In the genomic region with DNA sequence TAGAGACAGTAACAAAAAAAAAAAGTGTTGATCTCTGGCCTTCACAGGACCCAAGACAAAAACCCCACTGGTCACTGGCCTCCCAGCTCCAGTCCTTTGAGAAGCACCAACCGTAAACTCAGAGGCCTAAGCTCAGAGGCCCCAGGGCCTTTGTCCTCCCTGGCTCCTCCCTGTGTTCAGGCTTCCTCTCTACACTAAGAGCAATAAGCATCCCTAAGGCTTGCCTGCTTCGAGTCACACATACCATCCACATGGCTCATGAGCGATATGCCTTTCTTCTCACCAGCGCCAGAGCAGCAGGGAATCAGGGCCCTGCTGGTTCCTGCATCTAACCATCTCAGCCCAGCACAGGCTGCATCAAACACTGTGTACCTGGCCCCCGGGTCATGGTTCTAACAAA, we compare ENCODE assay signal across 20 mouse cellular contexts. TPM values are rescaled to one million over a fixed set of nuclear protein-coding genes. Genes with fewer than 3 reads are reported as not detected.
DNase-seq lines count a peak whose midpoint lies in the region; ATAC-seq and TF ChIP-seq lines count a peak whose summit lies in the region.
"Had no signal": no experiment of that assay in that cellular context is flagged by ENCODE, and none has a peak within 500 bp of the region (broad histone marks: within the 10 kb centered on the region; RNA-seq: fewer than 3 reads in every experiment).

No protein-coding gene starts in this region.

- peak; percentile 49 for DNase-seq in hindbrain, embryonic 10.5 days (ENCODE audit: low spot score)
- DNase-seq in hindbrain, embryonic 14.5 days (ENCODE audit: low spot score) = no peak
- peak; percentile 43 for DNase-seq in brain, embryonic 14.5 days (ENCODE audit: low read depth)
- DNase-seq in heart, embryonic 10.5 days (ENCODE audit: low spot score) = no peak
- no peak for DNase-seq in spleen, postnatal 36 days (ENCODE audit: low spot score in 2 of 2)
- no peak for DNase-seq in lung, adult 2 months
- DNase-seq: adrenal gland, postnatal 10 days; cerebellum, postnatal 25 days; heart, adult 2 months; heart, postnatal 10 days; layer of hippocampus, adult 9-11 months; lung, postnatal 14 days; right cerebral cortex, postnatal 4 days; thymus, postnatal 14 days had no signal

- no peak overlapping the region for H3K4me2 ChIP-seq in hindbrain, embryonic 14.5 days (replicated peaks)
- no peak overlapping the region for H3K4me2 ChIP-seq in forebrain, embryonic 12.5 days
- H3K4me2 ChIP-seq in midbrain, embryonic 12.5 days (replicated peaks) = no peak overlapping the region
- H3K4me2 ChIP-seq: stomach, embryonic 15.5 days had no signal

- no peak for ATAC-seq in hindbrain, embryonic 14.5 days (ENCODE audit: low FRiP score)
- ATAC-seq in forebrain, embryonic 12.5 days (ENCODE audit: low FRiP score) = no peak
- ATAC-seq in midbrain, embryonic 12.5 days (ENCODE audit: low FRiP score, low read depth) = no peak

- no peak for TF ChIP-seq CTCF in brain, embryonic 14.5 days (IDR thresholded peaks at IDR 0.05; ENCODE audit: borderline replicate concordance, extremely low read depth, insufficient read depth, insufficient read length)
- no peak for TF ChIP-seq CTCF in lung, adult 2 months (IDR thresholded peaks at IDR 0.05; ENCODE audit: insufficient read depth, low read length)

- H3K27me3 ChIP-seq in hindbrain, embryonic 10.5 days (ENCODE audit: insufficient read depth, poor library complexity, severe bottlenecking) = no peaks in the 10 kb centered on the region
- H3K27me3 ChIP-seq in hindbrain, embryonic 14.5 days (ENCODE audit: control insufficient read depth, insufficient read depth, low read length) = no peaks in the 10 kb centered on the region
- no peaks in the 10 kb centered on the region for H3K27me3 ChIP-seq in forebrain, embryonic 12.5 days
- no peaks in the 10 kb centered on the region for H3K27me3 ChIP-seq in midbrain, embryonic 12.5 days
- H3K27me3 ChIP-seq in heart, embryonic 10.5 days (ENCODE audit: insufficient read depth, poor library complexity, severe bottlenecking) = no peaks in the 10 kb centered on the region
- H3K27me3 ChIP-seq: stomach, embryonic 15.5 days had no signal

- peaks cover 97% of the 10 kb centered on the region for H3K36me3 ChIP-seq in hindbrain, embryonic 10.5 days
- H3K36me3 ChIP-seq in hindbrain, embryonic 14.5 days (replicated peaks; ENCODE audit: control insufficient read depth, insufficient read depth) = peaks cover 57% of the 10 kb centered on the region
- H3K36me3 ChIP-seq in forebrain, embryonic 12.5 days (replicated peaks) = peaks cover 88% of the 10 kb centered on the region
- peaks cover 72% of the 10 kb centered on the region for H3K36me3 ChIP-seq in midbrain, embryonic 12.5 days
- H3K36me3 ChIP-seq in heart, embryonic 10.5 days = peaks cover 93% of the 10 kb centered on the region

- TF ChIP-seq POLR2A in brain, embryonic 14.5 days (IDR thresholded peaks at IDR 0.05; ENCODE audit: borderline replicate concordance, extremely low read depth, insufficient read depth, insufficient read length, poor library complexity, severe bottlenecking) = no peak
- no peak for TF ChIP-seq POLR2A in lung, adult 2 months (IDR thresholded peaks at IDR 0.05; ENCODE audit: borderline replicate concordance, extremely low read depth, low read depth, low read length)

- no peaks in the 10 kb centered on the region for H3K9me3 ChIP-seq in hindbrain, embryonic 10.5 days
- no peaks in the 10 kb centered on the region for H3K9me3 ChIP-seq in hindbrain, embryonic 14.5 days (ENCODE audit: control insufficient read depth, low read length)
- H3K9me3 ChIP-seq in forebrain, embryonic 12.5 days = no peaks in the 10 kb centered on the region
- no peaks in the 10 kb centered on the region for H3K9me3 ChIP-seq in midbrain, embryonic 12.5 days
- H3K9me3 ChIP-seq in heart, embryonic 10.5 days = no peaks in the 10 kb centered on the region
- H3K9me3 ChIP-seq: stomach, embryonic 15.5 days had no signal

- WGBS in hindbrain, embryonic 10.5 days = 23% methylated on average over 5 of the region's 5 CpGs
- 20% methylated on average over 5 of the region's 5 CpGs for WGBS in hindbrain, embryonic 14.5 days
- 17% methylated on average over 5 of the region's 5 CpGs for WGBS in forebrain, embryonic 12.5 days
- 14% methylated on average over 5 of the region's 5 CpGs for WGBS in midbrain, embryonic 12.5 days
- WGBS in heart, embryonic 10.5 days = 77% methylated on average over 5 of the region's 5 CpGs
- WGBS in lung, adult 2 months = 74% methylated on average over 5 of the region's 5 CpGs

- peaks cover 52% of the 10 kb centered on the region for H3K4me1 ChIP-seq in hindbrain, embryonic 10.5 days (replicated peaks)
- H3K4me1 ChIP-seq in hindbrain, embryonic 14.5 days (replicated peaks; ENCODE audit: control insufficient read depth, insufficient read depth, low read length) = no peaks in the 10 kb centered on the region; the same call in 1 of the 2 replicates
- peaks cover 31% of the 10 kb centered on the region for H3K4me1 ChIP-seq in forebrain, embryonic 12.5 days
- H3K4me1 ChIP-seq in midbrain, embryonic 12.5 days = peaks cover 25% of the 10 kb centered on the region
- H3K4me1 ChIP-seq in heart, embryonic 10.5 days = peaks cover 62% of the 10 kb centered on the region
- H3K4me1 ChIP-seq in lung, adult 2 months (ENCODE audit: control insufficient read depth, insufficient read depth, low read length) = no peaks in the 10 kb centered on the region

- peak overlapping the region; percentile 84 for H3K27ac ChIP-seq in hindbrain, embryonic 10.5 days
- H3K27ac ChIP-seq in hindbrain, embryonic 14.5 days = no peak overlapping the region
- H3K27ac ChIP-seq in forebrain, embryonic 12.5 days = peak overlapping the region; percentile 65
- H3K27ac ChIP-seq in midbrain, embryonic 12.5 days (replicated peaks) = peak overlapping the region; percentile 58
- H3K27ac ChIP-seq in heart, embryonic 10.5 days = no peak overlapping the region
- H3K27ac ChIP-seq: heart, adult 2 months; kidney, postnatal 0 days; liver, embryonic 14.5 days; stomach, embryonic 15.5 days had no signal

- H3K4me3 ChIP-seq in hindbrain, embryonic 10.5 days = no peak overlapping the region
- H3K4me3 ChIP-seq in hindbrain, embryonic 14.5 days (replicated peaks; ENCODE audit: low read length) = no peak overlapping the region
- H3K4me3 ChIP-seq in forebrain, embryonic 12.5 days (replicated peaks) = no peak overlapping the region
- no peak overlapping the region for H3K4me3 ChIP-seq in midbrain, embryonic 12.5 days
- H3K4me3 ChIP-seq in heart, embryonic 10.5 days = no peak overlapping the region
- no peak overlapping the region for H3K4me3 ChIP-seq in lung, adult 2 months (replicated peaks; ENCODE audit: extremely low read depth, low read depth, low read length)
- H3K4me3 ChIP-seq: erythroblast, embryonic 14.5 days; heart, adult 2 months; stomach, embryonic 15.5 days had no signal

- no peak overlapping the region for H3K9ac ChIP-seq in hindbrain, embryonic 14.5 days
- H3K9ac ChIP-seq in forebrain, embryonic 12.5 days = no peak overlapping the region
- no peak overlapping the region for H3K9ac ChIP-seq in midbrain, embryonic 12.5 days (replicated peaks)
- H3K9ac ChIP-seq: liver, embryonic 14.5 days; stomach, embryonic 15.5 days had no signal

RNA-seq across cellular contexts. Expression of a gene that starts 42.2 kb away (rescaled TPM):
- 4.3 and 7.7 TPM in 2 replicates for polyA plus RNA-seq in hindbrain, embryonic 10.5 days (2016; fragmentation: Nextera tagmentation; extraction: Ambion mirVana)
- polyA plus RNA-seq in hindbrain, embryonic 14.5 days (2014; fragmentation: Nextera tagmentation; extraction: Ambion mirVana) = 5.8 and 6.4 TPM in 2 replicates
- 7.7 and 8.4 TPM in 2 replicates for polyA plus RNA-seq in brain, embryonic 14.5 days (2012; rRNA removed)
- polyA plus RNA-seq in forebrain, embryonic 12.5 days (2016; fragmentation: Nextera tagmentation; extraction: Ambion mirVana) = 5.8 and 6.7 TPM in 2 replicates
- polyA plus RNA-seq in midbrain, embryonic 12.5 days (2016; fragmentation: Nextera tagmentation; extraction: Ambion mirVana) = 5.2 and 12.1 TPM in 2 replicates
- polyA plus RNA-seq in heart, embryonic 10.5 days (2016; fragmentation: Nextera tagmentation; extraction: Ambion mirVana) = 1.1 and 2.6 TPM in 2 replicates
- 20.2 and 26.0 TPM in 2 replicates for polyA plus RNA-seq in lung, adult 2 months (2012; rRNA removed)
- polyA plus RNA-seq: erythroblast, embryonic 14.5 days had no signal

Comparison
In these comparisons a context has a peak if more than half of its experiments do, and no peak if none do; other contexts are left out.
1. DNase-seq: peak in hindbrain, embryonic 10.5 days (single experiment) and brain, embryonic 14.5 days (single experiment); none in hindbrain, embryonic 14.5 days (single experiment), heart, embryonic 10.5 days (single experiment), spleen, postnatal 36 days (0 of 2) and lung, adult 2 months (single experiment).
2. H3K27ac ChIP-seq: peak in hindbrain, embryonic 10.5 days (single experiment), forebrain, embryonic 12.5 days (single experiment) and midbrain, embryonic 12.5 days (single experiment); none in hindbrain, embryonic 14.5 days (single experiment) and heart, embryonic 10.5 days (single experiment).